Mouse (Mus musculus) liver, adult 2 months (tissue): ENCODE measurements around the gene Stra8.

Experiments used
- CTCF ChIP-seq: fragments of 200-500 bp; IDR thresholded peaks from 2 replicates; pipeline ENCODE4 v1.5.1; 2011; ENCODE audit warnings: low read depth, low read length, control low read depth
- POLR2A ChIP-seq: fragments of 200-500 bp; IDR thresholded peaks from 2 replicates; pipeline ENCODE4 v1.6.1; 2011; ENCODE audit warnings: low read length, control low read depth; ENCODE audit not compliant: insufficient read depth; ENCODE audit errors: extremely low read depth

- no peak for TF ChIP-seq POLR2A
- TF ChIP-seq CTCF: no peak
These were observed 44.6 kb downstream of the Stra8 start for GRCm38 (mm10) chr6:34964550-34964949.
